24 mouse cellular contexts compared by ENCODE assay signal in the genomic region with DNA sequence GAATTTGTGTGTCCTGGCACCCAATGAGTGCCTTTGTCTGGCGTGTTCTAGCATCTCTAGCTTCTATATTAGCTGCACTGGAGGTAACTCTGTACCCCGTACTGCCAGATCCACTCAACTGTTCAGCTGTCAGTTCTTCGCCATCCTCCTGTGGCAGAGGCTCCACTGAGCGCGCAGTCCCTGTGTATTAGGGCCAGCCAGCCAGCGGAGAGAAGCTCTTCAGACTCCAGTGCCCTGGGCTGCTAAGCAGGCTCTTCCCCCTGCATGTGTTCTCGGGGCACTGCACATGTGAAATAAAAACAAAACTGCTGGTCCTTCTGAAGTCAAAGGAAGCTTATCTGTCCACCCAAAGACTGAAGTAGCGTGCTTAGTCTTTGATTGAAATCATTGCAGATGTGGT. TPM values are rescaled to one million over a fixed set of nuclear protein-coding genes. Genes with fewer than 3 reads are reported as not detected.
DNase-seq lines count a peak whose midpoint lies in the region; ATAC-seq and TF ChIP-seq lines count a peak whose summit lies in the region.
"Had no signal": no experiment of that assay in that cellular context is flagged by ENCODE, and none has a peak within 500 bp of the region (broad histone marks: within the 10 kb centered on the region; RNA-seq: fewer than 3 reads in every experiment).

No protein-coding gene starts in this region.

- no peak for ATAC-seq in liver, embryonic 15.5 days (ENCODE audit: insufficient read depth)
- ATAC-seq in midbrain, embryonic 12.5 days (ENCODE audit: low FRiP score, low read depth), result no peak
- ATAC-seq in midbrain, postnatal 0 days (ENCODE audit: low FRiP score), result no peak

- H3K9me3 ChIP-seq in liver, embryonic 15.5 days (replicated peaks), result no peaks in the 10 kb centered on the region
- H3K9me3 ChIP-seq in midbrain, embryonic 12.5 days, result no peaks in the 10 kb centered on the region
- no peaks in the 10 kb centered on the region for H3K9me3 ChIP-seq in midbrain, postnatal 0 days (ENCODE audit: low read length)
- H3K9me3 ChIP-seq: heart, embryonic 10.5 days; hindbrain, embryonic 15.5 days; limb, embryonic 15.5 days; lung, embryonic 15.5 days; neural tube, embryonic 12.5 days; stomach, embryonic 15.5 days had no signal

- H3K36me3 ChIP-seq in liver, embryonic 15.5 days (replicated peaks), result peaks cover 100% of the 10 kb centered on the region
- H3K36me3 ChIP-seq in midbrain, embryonic 12.5 days, result no peaks in the 10 kb centered on the region
- H3K36me3 ChIP-seq in midbrain, postnatal 0 days (ENCODE audit: insufficient read depth, low read length), result no peaks in the 10 kb centered on the region
- H3K36me3 ChIP-seq: hindbrain, embryonic 15.5 days; limb, embryonic 15.5 days; lung, embryonic 15.5 days; neural tube, embryonic 12.5 days; stomach, embryonic 15.5 days had no signal

- DNase-seq in heart, adult 11 months, result peak; percentile 64
- no peak for DNase-seq in heart, postnatal 14 days
- no peak for DNase-seq in liver
- no peak for DNase-seq in midbrain, postnatal 0 days (ENCODE audit: low spot score)
- no peak for DNase-seq in right cerebral cortex, postnatal 10 days (ENCODE audit: low spot score in 2 of 2)
- no peak for DNase-seq in natural killer cell, adult 2 months (ENCODE audit: low spot score in 2 of 2)
- DNase-seq: adrenal gland, adult 2 months; cerebellum, adult 9-10 months; kidney, adult 11 months; kidney, postnatal 25 days; lung, postnatal 4 days; right cerebral cortex, postnatal 25 days; thymus, adult 18-20 months had no signal

- TF ChIP-seq CTCF in midbrain, postnatal 0 days (IDR thresholded peaks at IDR 0.05), result peak; percentile 18; the same call in 1 of the 2 replicates

- WGBS in liver, embryonic 15.5 days (ENCODE audit: insufficient replicate concordance), result 72% methylated on average over 8 of the region's 8 CpGs
- 52% methylated on average over 8 of the region's 8 CpGs for WGBS in midbrain, embryonic 12.5 days
- WGBS in midbrain, postnatal 0 days, result 38% methylated on average over 8 of the region's 8 CpGs

- no peak overlapping the region for H3K4me2 ChIP-seq in liver, embryonic 15.5 days
- H3K4me2 ChIP-seq in midbrain, embryonic 12.5 days (replicated peaks), result no peak overlapping the region
- no peak overlapping the region for H3K4me2 ChIP-seq in midbrain, postnatal 0 days (ENCODE audit: low read depth, low read length, poor library complexity, severe bottlenecking)
- H3K4me2 ChIP-seq: hindbrain, embryonic 15.5 days; limb, embryonic 15.5 days; lung, embryonic 15.5 days; neural tube, embryonic 12.5 days; stomach, embryonic 15.5 days had no signal

- H3K27ac ChIP-seq in liver, embryonic 15.5 days (replicated peaks), result peak overlapping the region; percentile 48
- peak overlapping the region; percentile 46 for H3K27ac ChIP-seq in midbrain, embryonic 12.5 days (replicated peaks)
- no peak overlapping the region for H3K27ac ChIP-seq in midbrain, postnatal 0 days (ENCODE audit: low read depth, low read length)
- H3K27ac ChIP-seq: heart, embryonic 10.5 days; hindbrain, embryonic 15.5 days; limb, embryonic 15.5 days; lung, embryonic 15.5 days; neural tube, embryonic 12.5 days; stomach, embryonic 15.5 days had no signal

- no peak overlapping the region for H3K9ac ChIP-seq in liver, embryonic 15.5 days
- no peak overlapping the region for H3K9ac ChIP-seq in midbrain, embryonic 12.5 days (replicated peaks)
- no peak overlapping the region for H3K9ac ChIP-seq in midbrain, postnatal 0 days (replicated peaks; ENCODE audit: low read length, poor library complexity, severe bottlenecking)
- H3K9ac ChIP-seq: hindbrain, embryonic 15.5 days; limb, embryonic 15.5 days; lung, embryonic 15.5 days; neural tube, embryonic 12.5 days; stomach, embryonic 15.5 days had no signal

- H3K4me3 ChIP-seq in liver, embryonic 15.5 days (replicated peaks), result no peak overlapping the region
- H3K4me3 ChIP-seq in midbrain, embryonic 12.5 days, result no peak overlapping the region
- no peak overlapping the region for H3K4me3 ChIP-seq in midbrain, postnatal 0 days (ENCODE audit: low read depth, low read length)
- H3K4me3 ChIP-seq: heart, embryonic 10.5 days; hindbrain, embryonic 15.5 days; limb, embryonic 15.5 days; lung, embryonic 15.5 days; neural tube, embryonic 12.5 days; stomach, embryonic 15.5 days had no signal

- intact Hi-C loops in heart, postnatal 14 days (cut with DNase I), result no loop called here

- peaks cover 65% of the 10 kb centered on the region for H3K4me1 ChIP-seq in liver, embryonic 15.5 days (replicated peaks)
- H3K4me1 ChIP-seq in midbrain, embryonic 12.5 days, result peaks cover 17% of the 10 kb centered on the region
- H3K4me1 ChIP-seq in midbrain, postnatal 0 days (ENCODE audit: insufficient read depth, low read length), result no peaks in the 10 kb centered on the region
- H3K4me1 ChIP-seq: limb, embryonic 15.5 days; lung, embryonic 15.5 days; stomach, embryonic 15.5 days had no signal

- H3K27me3 ChIP-seq in liver, embryonic 15.5 days, result no peaks in the 10 kb centered on the region
- H3K27me3 ChIP-seq in midbrain, embryonic 12.5 days, result peaks cover 19% of the 10 kb centered on the region
- H3K27me3 ChIP-seq in midbrain, postnatal 0 days (ENCODE audit: insufficient read depth, low read length), result no peaks in the 10 kb centered on the region
- H3K27me3 ChIP-seq: hindbrain, embryonic 15.5 days; stomach, embryonic 15.5 days had no signal

RNA-seq across cellular contexts. Expression of gene Lmo2, which starts 19.4 kb away (rescaled TPM):
- 10 to 100 TPM; 16.9 to 22.2 TPM for total RNA-seq in heart, postnatal 14 days (2021)
- polyA plus RNA-seq in liver, embryonic 15.5 days (2015; fragmentation: Nextera tagmentation; extraction: Ambion mirVana), result 148 and 156 TPM in 2 replicates
- 28.5 and 29.8 TPM in 2 replicates for polyA plus RNA-seq in midbrain, embryonic 12.5 days (2016; fragmentation: Nextera tagmentation; extraction: Ambion mirVana)
- 16.1 and 22.2 TPM in 2 replicates for total RNA-seq in midbrain, postnatal 0 days (2014; rRNA removed)
- 22.9 and 23.4 TPM in 2 replicates for polyA plus RNA-seq in midbrain, postnatal 0 days (2015; fragmentation: Nextera tagmentation; extraction: Ambion mirVana)

RNA-seq across cellular contexts. Expression of gene Fbxo3, which starts 50.3 kb away (rescaled TPM):
- 10 to 100 TPM; 54.1 to 55.5 TPM for total RNA-seq in heart, postnatal 14 days (2021)
- 46.4 and 50.0 TPM in 2 replicates for polyA plus RNA-seq in liver, embryonic 15.5 days (2015; fragmentation: Nextera tagmentation; extraction: Ambion mirVana)
- polyA plus RNA-seq in midbrain, embryonic 12.5 days (2016; fragmentation: Nextera tagmentation; extraction: Ambion mirVana), result 58.8 and 60.8 TPM in 2 replicates
- total RNA-seq in midbrain, postnatal 0 days (2014; rRNA removed), result 73.2 and 87.3 TPM in 2 replicates
- polyA plus RNA-seq in midbrain, postnatal 0 days (2015; fragmentation: Nextera tagmentation; extraction: Ambion mirVana), result 69.3 and 71.7 TPM in 2 replicates

RNA-seq across cellular contexts. Expression of gene 4931422A03Rik, which starts 50.9 kb away (rescaled TPM):
- total RNA-seq in heart, postnatal 14 days (2021), result not detected
- 1.4 and 1.7 TPM in 2 replicates for polyA plus RNA-seq in liver, embryonic 15.5 days (2015; fragmentation: Nextera tagmentation; extraction: Ambion mirVana)
- polyA plus RNA-seq in midbrain, embryonic 12.5 days (2016; fragmentation: Nextera tagmentation; extraction: Ambion mirVana), result 2.0 and 2.6 TPM in 2 replicates
- not detected in 2 replicates for total RNA-seq in midbrain, postnatal 0 days (2014; rRNA removed)
- 2.2 and 2.8 TPM in 2 replicates for polyA plus RNA-seq in midbrain, postnatal 0 days (2015; fragmentation: Nextera tagmentation; extraction: Ambion mirVana)
- total RNA-seq: adrenal gland, adult 2 months; gastrocnemius, postnatal 4 days; left cerebral cortex, adult 18-20 months; left cerebral cortex, postnatal 36 days had no signal
- polyA plus RNA-seq: adrenal gland, adult 2 months had no signal
